Mouse (Mus musculus) large intestine, adult 2 months (tissue): ENCODE measurements around the gene Fhl5. TPM values are rescaled to one million over a fixed set of nuclear protein-coding genes. Genes with fewer than 3 reads are reported as not detected.
"Not testable (repeated sequence)": the region's sequence is repeated elsewhere in the genome, so short reads cannot be mapped to it uniquely, and the experiment has no call there.

ENCODE experiments used
- DNase-seq: peaks from one replicate; pipeline ENCODE4 v3.0.0-alpha.2; 2012; ENCODE audit warnings: low read depth, low spot score
- WGBS: fragments of 180-500 bp; shearing (Covaris S2); methylation state at CpG from one replicate; pipeline ENCODE4 v1.1.7; 2018; 5-methylcytosine and 5-hydroxymethylcytosine counted together
- polyA plus RNA-seq: library from polyadenylated mRNA; depleted of rRNA; stranded (reverse); fragments of >200 nt; gene quantifications from 2 replicates; pipeline ENCODE4 v1.2.3, GENCODE M21; 2012; rRNA removed

Fhl5 gene
- 0.24 and 0.84 TPM in 2 replicates for polyA plus RNA-seq

DNA sequence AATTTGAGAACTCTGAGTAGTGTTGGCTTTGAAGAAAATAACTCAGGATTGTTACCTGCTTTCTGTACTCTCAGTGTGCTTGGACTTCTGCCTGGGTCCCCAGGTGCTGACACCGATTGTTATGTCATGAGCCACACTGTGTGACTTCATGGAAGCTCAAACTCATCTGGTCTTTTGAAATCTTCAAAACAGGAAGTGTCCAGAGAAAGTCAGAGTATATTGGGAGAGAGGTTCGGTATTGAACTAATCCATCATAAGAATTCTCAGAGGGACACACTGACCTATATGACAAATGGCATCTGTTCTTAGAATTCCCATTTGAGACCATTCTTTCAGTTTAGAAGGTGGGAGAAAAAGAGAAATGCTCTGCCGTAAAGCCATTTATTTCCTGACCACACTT lies at the start of gene Fhl5:
Gene Fhl5, minus strand, starts transcription at position 101 of the 400 bp plus-strand sequence.
- DNase-seq: no peak
- WGBS: 87% methylated on average over 3 of the region's 3 CpGs

DNA sequence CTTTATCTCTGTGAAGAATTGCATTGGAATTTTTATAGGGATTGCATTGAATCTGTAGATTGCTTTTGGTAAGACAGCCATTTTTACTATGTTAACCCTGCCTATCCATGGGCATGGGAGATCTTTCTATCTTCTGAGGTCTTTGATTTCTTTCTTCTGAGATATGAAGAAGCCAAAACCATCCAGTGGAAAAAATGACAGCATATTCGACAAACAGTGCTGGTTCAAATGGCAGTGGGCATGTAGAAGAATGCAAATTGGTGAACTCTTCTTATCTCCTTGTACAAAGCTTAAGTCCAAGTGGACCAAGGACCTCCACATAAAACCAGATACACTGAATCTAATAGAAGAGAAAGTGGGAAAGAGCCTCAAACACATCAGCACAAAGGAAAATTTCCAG lies 42.3 kb upstream of the Fhl5 start:
- 84% methylated on average over 1 of the region's 1 CpGs for WGBS
- DNase-seq: not testable (repeated sequence)

DNA sequence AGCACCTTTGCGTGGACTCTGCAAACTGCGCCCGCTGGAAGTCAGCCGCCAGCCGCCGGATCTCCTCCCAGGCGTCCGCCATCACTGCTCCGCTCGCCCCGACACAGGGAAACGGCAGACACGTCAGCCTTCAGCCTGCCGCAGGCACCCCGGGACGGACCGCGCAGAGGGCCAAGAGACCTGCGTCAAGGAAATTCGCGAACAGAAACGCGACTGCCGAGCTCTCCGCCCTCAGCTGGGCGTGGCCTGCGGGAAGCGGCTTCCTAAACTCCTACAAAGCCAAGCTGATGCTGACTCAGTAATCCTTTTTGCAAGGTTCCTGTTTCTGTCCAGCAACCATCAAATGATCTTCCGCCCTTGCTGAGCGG lies 39.0 kb upstream of the Fhl5 start, which contains the start of gene Ufl1:
Gene Ufl1, minus strand, starts transcription at position 151 of the 368 bp plus-strand sequence.
- DNase-seq: peak; percentile 82
- under 1% methylated on average over 30 of the region's 30 CpGs for WGBS

DNA sequence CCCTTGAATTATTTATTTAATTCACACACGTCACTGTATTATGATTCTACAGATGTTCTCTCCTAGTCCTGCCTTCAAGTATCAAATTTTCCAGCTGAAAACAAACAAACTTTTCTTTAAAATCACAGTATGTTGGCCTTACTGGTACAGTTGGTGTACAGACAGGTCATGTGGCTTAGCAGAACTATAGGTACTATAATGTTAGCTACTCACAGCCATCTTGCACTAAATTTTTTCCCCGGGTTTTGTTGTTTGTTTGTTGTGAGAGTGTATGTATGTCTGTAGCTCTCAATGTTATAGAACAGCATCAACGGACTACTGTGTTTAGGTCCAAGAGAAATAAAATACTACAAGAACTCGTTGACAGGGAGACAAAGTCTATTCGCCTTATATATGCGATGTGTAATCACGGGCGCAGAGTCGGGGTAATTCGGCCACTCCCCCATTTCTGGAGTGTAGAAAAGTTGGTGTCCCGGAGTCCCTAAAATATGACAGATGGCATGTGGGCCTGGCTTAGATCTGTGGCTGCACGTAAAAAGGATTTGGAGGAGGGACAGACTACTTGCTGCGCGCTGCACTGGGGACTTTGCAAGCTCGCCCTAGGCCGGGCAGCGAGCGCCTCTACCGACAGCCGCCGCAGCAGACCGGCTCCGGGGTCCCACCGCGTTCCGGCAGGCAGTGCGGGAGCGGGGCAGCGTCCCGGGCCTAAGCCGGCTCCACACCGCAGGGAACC lies 38.4 kb upstream of the Fhl5 start:
- peak; percentile 24 for DNase-seq
- 1% methylated on average over 32 of the region's 32 CpGs for WGBS

DNA sequence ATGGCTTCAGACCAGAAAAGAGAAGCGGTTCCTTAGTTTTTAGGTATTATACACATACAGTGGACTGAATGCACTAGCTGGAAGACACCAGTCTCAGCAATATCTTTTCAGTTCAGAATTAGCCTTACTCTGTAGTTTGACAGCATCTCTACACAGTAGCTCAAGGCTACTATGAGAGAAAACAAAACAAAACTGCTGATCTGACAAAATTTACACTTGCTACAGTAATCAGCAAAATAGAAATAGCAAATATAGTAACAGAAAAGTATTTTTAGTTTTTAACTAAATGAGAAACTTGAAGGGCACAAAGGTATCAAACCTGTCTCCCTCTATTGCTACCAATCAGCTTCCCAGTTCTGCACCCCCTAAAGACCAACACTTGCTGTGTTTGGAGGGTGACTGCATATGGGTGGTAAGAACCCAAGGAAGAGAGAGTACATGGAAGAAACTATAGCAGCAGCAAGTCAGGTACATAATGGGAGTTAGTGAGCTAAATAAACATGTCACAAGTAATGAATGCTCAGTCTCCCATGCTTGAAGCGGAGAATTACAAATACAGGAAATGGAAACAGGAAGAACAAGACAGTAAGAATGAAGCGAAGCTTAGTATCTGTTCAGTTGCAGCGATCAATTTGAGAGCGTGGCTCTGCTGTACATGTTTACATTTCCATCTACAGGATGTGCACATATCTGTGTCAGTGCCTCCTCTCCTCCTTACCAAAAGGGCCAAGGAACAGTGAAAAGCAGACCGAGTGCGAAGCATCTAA lies 30.4 kb upstream of the Fhl5 start:
- 87% methylated on average over 7 of the region's 7 CpGs for WGBS

DNA sequence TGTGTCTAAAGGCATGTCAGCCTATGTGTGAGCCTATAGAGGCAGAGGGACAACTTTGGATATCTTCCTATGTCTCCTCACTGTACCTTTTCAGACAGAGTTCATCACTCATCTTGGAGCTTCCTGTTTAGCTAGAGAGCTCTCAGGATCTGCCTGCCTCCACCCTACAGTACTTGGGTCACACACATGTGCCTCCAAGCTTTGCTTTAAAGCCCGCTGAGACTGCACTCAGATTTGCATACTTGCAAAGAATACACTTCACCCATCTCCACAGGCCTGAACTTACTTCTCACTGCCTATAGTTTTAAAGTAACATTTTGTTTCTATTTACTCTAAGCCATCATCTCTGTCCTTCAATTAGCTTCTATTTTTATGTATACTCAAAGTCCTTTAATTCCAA lies 29.2 kb upstream of the Fhl5 start:
- WGBS: 90% methylated on average over 1 of the region's 1 CpGs
- no peak for DNase-seq

More for the DNA sequence above, 30.4 kb upstream of the Fhl5 start:
- no peak for DNase-seq

DNA sequence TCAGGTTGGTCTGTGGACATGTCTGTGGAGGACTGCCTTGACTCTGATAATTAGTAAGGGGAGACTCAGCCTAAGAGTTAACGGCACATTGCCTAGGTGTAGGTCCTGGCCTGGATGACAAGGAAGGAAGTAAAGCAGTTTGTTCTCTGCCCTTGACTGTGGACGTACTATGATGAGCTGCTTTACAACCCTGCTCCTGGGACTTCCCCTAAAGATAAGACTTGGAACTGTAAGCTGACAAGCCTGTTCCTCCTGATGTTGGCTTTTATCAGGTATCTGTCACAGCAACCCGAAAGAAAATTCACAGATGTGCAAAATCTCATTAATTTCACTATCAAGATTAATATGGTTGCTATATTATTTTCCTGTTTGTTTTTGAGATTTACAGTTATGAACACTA lies 24.5 kb upstream of the Fhl5 start:
- 35% methylated on average over 3 of the region's 3 CpGs for WGBS
- no peak for DNase-seq

DNA sequence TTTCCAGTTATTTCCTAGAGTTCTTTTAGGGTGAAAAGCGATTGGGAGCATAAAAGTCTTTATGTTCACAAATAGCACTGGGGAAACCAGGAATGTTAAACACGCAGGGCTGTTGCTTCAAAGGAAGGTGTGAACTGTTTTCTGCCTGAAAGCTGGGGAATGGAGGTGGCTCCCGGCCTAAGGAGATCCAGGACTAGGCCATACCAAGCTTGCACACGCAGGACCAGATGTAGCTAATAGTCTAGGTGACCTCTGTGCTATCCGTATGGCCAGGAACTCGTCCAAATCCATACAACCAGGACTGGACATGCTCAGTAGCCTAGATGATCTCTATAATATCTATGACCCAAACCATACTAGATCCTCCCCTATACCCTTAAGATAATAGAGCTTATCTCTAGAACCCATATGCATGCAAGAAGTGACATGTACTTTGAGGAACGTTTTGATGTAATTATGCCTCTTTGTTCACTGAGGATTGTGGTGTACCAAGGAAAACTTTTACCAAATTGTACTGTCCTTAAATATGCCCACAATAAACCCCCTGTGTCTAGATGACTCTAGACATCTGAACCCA lies 15.2 kb upstream of the Fhl5 start:
- no peak for DNase-seq
- WGBS: 95% methylated on average over 7 of the region's 7 CpGs

DNA sequence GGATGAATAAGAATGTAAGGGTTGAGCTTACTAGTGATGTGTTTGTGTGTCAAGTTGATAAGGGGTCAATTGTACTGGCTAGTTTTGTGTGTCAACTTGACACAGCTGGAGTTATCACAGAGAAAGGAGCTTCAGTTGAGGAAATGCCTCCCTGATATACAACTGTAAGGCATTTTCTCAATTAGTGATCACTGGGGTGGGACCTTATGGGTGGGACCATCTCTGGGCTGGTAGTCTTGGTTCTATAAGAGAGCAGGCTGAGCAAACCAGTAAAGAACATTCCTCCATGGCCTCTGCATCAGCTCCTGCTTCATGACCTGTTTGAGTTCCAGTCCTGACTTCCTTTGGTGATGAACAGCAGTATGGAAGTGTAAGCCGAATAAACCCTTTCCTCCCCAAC lies 7.0 kb downstream of the Fhl5 start:
- WGBS: 73% methylated on average over 1 of the region's 1 CpGs
- DNase-seq: not testable (repeated sequence)

DNA sequence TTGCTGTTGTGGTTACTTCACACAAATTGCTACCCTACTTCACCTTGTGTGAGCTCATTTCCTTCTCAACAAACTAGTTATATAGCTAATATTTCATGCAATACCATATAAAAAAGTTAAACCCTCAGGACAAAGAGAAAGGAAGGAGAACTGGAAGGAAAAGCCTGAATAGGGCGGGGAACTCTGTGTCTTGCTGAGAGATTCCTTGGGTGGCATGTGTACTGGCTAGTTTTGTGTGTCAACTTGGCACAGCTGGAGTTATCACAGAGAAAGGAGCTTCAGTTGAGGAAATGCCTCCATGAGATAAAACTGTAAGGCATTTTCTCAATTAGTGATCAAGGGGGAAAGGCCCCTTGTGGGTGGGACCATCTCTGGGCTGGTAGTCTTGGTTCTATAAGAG lies 8.9 kb downstream of the Fhl5 start:
- 87% methylated on average over 1 of the region's 1 CpGs for WGBS
- DNase-seq: not testable (repeated sequence)

DNA sequence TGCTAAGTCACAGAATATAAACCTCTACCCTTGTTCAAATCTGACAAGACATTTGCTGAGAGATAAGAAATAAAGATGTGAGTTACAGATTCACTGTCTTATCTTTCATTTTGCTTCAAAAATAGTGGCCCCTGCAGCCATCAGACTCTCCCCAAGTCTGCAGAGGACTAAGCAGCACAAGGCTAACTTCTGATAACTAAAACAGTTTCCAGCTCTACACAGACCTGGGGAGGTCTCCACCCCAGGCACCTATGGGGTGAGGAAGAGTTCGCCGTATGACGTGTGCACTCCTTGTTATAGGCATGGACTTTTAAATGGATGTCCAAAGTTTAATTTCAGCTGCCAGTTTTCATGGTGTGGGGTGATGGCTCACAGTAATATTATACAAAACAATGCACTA lies 10.1 kb downstream of the Fhl5 start:
- no peak for DNase-seq
- WGBS: 84% methylated on average over 3 of the region's 3 CpGs

DNA sequence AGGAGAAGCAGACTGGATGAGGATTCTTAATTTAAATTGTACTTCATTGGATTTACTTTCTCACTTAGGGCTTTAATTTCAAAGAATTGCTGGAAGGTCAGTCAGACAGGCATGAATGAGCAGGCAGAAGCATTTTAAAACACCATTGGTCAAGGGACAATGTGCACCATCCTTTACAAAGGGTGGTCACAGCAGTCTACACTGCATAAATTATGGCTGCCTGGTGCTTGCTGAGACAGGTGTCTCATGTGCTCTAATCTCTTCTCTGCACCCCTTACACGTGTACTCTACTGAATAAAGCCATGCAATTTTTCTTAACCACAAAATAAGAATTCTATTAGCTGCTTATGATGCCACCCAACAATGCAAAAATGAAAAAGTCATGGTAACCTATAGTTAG lies 15.1 kb downstream of the Fhl5 start:
- 24% methylated on average over 1 of the region's 1 CpGs for WGBS

DNA sequence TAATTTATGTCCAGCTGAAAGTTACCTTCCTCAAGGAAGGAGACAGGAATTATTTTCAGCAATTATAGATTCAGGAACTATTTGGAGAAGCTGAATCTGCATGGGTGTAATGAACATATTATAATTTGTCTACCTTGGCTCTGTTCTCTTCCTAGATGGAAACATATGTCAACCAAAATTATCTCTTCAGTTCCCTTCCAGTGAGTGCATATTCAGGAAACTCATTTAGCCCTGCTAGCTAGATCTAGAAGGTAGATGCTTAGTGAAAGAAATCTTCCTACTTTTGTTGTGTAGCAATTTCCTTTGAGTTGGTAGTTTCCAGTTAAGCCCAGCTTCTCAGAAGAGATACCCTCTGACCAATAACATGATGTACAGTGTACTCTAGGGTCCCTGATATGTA lies 20.7 kb downstream of the Fhl5 start:
- DNase-seq: no peak

More for the DNA sequence above, 15.1 kb downstream of the Fhl5 start:
- no peak for DNase-seq

DNA sequence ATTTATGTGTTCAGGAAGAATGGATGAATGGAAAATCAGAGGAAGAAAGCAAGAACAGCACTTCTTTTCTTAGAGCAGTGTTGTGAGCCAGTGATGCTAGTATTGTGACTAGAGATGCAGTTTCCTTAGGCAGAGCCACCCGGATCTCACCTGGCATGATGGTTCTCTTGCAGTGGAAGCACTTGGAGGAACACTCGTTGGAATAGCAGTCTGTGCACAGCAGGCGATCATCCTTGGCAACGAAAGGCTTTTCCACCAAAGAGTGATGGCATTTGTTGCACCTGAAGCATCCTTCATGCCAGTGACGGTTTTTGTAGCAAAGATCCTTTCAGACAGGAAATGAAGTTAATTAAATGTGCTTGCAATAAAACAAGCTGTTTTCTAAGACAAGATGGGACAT lies 29.2 kb downstream of the Fhl5 start:
- WGBS: 57% methylated on average over 5 of the region's 5 CpGs

DNA sequence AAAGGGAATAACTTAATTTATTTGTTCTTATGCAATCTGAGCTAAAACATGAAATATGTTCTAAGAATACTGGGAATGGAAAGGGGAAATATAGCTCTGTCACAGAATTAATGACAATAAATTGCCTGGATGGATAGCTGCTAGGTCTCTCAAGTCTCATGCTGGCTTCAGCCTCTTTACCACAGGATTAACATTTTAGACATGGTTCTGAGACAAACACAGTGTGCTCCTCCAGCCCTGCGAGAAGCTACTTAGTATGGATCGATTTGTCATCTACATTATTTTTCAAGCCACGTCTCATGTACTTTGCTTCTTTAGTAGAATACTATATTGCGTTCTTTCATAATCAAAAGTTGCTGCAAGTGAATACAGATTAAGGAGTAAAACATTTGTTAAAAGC lies 36.5 kb downstream of the Fhl5 start:
- WGBS: 88% methylated on average over 4 of the region's 4 CpGs

More for the DNA sequence above, 29.2 kb downstream of the Fhl5 start:
- no peak for DNase-seq

DNA sequence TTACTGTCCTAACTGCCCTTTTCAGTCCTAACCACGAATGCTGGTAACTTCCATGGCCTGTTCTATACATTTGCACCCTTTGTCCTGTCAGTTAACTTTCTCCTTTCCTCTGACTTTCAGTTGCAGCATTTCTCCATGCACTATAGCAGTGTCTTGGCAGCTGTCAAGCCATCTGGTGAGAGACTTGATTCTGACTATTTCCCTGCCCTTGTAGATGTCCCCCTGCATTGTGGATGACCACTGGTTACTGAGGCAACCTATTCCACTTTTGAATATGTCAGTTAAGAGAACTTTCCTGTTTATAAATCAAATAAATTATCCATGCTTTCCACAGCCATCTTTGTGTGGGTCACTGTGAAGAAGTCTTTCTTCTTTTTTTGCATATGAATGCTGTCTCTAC lies 45.4 kb downstream of the Fhl5 start:
- 40% methylated on average over 1 of the region's 1 CpGs for WGBS
- no peak for DNase-seq

More for the DNA sequence above, 36.5 kb downstream of the Fhl5 start:
- DNase-seq: no peak

DNA sequence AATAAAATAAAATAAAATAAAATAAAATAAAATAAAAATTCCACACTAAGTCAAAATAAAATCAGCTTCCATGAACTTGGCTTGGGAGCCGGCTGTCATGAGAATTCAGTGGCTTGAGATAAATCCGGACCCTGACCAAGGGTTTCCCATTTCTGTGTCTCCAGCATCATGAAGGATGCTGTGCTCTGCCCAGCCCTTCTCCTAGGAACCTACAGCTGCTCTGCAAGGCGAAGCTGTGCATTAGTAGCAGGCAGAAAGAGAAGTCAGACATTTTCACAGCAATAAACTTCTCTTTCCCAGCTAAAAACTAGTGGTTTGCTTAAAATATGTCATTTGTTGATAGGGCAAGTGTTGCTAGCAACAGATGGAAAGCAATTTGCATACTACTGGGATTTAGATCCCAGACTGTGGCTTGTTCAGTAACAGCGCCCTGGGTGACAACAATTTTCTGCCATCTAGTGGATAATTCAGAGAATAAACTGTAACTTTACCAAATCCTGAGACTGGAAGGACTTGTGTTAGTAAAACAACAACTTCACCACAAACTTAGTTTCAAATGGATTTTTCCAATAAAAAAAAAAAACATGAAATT lies 63.0 kb downstream of the Fhl5 start:
- WGBS: 62% methylated on average over 4 of the region's 4 CpGs
- DNase-seq: no peak
